Mouse (Mus musculus): ENCODE results near the gene 2410131K14Rik. TPM values are rescaled to one million over a fixed set of nuclear protein-coding genes. Genes with fewer than 3 reads are reported as not detected.

Gene 2410131K14Rik
- polyA plus RNA-seq, 1 experiment = 11.7 TPM

DNA sequence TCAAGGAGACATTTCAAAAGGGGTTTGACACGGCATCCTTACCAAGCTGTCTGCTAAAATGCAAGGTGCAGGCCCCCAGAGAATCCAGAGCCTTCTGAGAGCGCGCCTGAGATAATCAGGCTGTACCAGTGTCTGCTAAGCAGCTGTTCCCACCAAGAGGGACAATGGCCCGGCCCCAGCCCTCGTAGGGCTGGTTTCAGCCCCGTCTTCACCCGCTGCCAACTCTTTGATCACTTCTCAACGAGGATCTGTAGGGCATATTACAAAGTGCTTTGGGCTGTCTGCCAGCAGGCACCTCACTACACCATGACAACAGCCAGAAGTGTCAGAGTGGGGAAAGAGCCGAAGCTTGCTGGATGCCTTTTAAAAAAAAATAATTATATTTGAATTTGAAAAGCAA is 29.5 kb downstream of the 2410131K14Rik start:
- TF ChIP-seq POLR2A (IDR thresholded peaks at IDR 0.05; ENCODE audit: low read depth, low read length) = no peak
- TF ChIP-seq CTCF (IDR thresholded peaks at IDR 0.05; ENCODE audit: borderline replicate concordance, insufficient read depth, low read length) = no peak
- H3K4me1 ChIP-seq (ENCODE audit: control insufficient read depth, insufficient read depth, low read length) = no peaks in the 10 kb centered on the region
- H3K4me3 ChIP-seq (ENCODE audit: insufficient read depth, low read length) = no peak overlapping the region
- no peak overlapping the region for H3K27ac ChIP-seq (ENCODE audit: insufficient read depth, low read length)

- TF ChIP-seq POLR2A (IDR thresholded peaks at IDR 0.05; ENCODE audit: low read depth, low read length) = no peak
- TF ChIP-seq CTCF (IDR thresholded peaks at IDR 0.05; ENCODE audit: borderline replicate concordance, insufficient read depth, low read length) = no peak
- no peak overlapping the region for H3K27ac ChIP-seq (ENCODE audit: insufficient read depth, low read length)
- H3K4me3 ChIP-seq (ENCODE audit: insufficient read depth, low read length) = no peak overlapping the region
- H3K4me1 ChIP-seq (ENCODE audit: control insufficient read depth, insufficient read depth, low read length) = no peaks in the 10 kb centered on the region
Observed at GRCm38 (mm10) chr5:118276281-118276680, 31.3 kb downstream of the 2410131K14Rik start.

- no peaks in the 10 kb centered on the region for H3K4me1 ChIP-seq (ENCODE audit: control insufficient read depth, insufficient read depth, low read length)
- no peak overlapping the region for H3K4me3 ChIP-seq (ENCODE audit: insufficient read depth, low read length)
- TF ChIP-seq CTCF (IDR thresholded peaks at IDR 0.05; ENCODE audit: borderline replicate concordance, insufficient read depth, low read length) = no peak
- TF ChIP-seq POLR2A (IDR thresholded peaks at IDR 0.05; ENCODE audit: low read depth, low read length) = no peak
- no peak overlapping the region for H3K27ac ChIP-seq (ENCODE audit: insufficient read depth, low read length)
Observed at GRCm38 (mm10) chr5:118276711-118277110, 31.7 kb downstream of the 2410131K14Rik start.

DNA sequence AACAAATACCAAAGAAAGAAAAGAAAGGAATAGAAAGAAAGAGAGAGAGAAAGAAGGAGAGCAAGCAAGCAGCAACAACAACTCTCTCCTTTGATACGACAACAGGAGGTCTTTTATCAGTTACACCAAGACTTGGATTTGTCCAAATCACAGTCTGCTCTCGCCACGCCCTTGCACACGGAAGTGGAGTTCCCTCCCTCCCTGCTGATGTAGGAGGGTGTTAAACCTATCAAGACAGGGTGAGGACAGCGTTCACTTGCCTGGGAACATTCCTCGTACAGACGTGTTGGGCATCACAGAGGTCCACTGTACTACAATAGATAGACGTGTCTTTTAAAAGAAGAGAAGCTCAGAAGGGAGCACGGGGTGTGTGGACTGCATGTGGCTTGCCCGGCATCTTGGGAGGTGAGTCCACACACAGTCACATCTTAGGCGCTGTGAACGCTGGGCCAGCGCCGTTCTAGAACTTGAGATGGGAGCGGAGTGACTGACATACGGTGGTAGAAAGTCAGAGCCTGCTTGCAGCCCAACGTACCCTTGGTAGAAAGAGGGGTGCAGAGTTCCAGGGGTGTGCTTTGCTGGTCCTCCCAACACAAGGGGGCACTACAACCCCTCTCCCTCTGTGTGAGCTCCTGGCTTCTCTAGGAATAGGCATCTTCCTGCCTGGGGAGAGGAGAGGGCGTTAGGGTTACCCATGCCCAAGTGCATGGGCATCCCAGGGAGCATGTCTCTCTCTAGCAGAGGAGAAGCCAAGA is 32.9 kb downstream of the 2410131K14Rik start:
- Histone ChIP-seq H3K27ac (ENCODE audit: insufficient read depth, low read length) (no peak overlapping the region), H3K4me1 (ENCODE audit: control insufficient read depth, insufficient read depth, low read length) (no peaks in the 10 kb centered on the region), H3K4me3 (ENCODE audit: insufficient read depth, low read length) (no peak overlapping the region)
- no peak for TF ChIP-seq POLR2A (IDR thresholded peaks at IDR 0.05; ENCODE audit: low read depth, low read length)
- no peak for TF ChIP-seq CTCF (IDR thresholded peaks at IDR 0.05; ENCODE audit: borderline replicate concordance, insufficient read depth, low read length)

DNA sequence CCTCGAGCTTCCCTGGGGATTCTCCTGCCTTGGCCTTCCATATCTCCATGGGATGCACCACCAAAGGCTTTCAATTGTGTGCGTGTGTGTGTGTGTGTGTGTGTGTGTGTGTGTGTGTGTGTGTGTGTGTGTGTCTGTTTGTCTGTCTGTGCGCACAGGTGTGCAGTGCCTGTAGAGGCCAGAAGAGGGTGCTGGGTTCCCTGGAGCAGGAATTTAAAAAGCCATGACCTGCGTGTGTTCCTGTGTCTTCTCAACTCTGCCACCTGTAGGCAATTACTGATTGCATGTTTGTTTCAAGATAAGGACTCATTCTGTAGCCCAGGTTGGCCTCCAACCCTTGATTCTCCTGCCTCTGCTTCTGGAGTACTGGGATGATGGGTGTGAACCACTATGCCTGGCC is 46.4 kb downstream of the 2410131K14Rik start:
- Histone ChIP-seq H3K4me3 (ENCODE audit: insufficient read depth, low read length) (no peak overlapping the region), H3K27ac (ENCODE audit: insufficient read depth, low read length) (no peak overlapping the region), H3K4me1 (ENCODE audit: control insufficient read depth, insufficient read depth, low read length) (peaks cover 6% of the 10 kb centered on the region; the same call in 1 of the 2 replicates)
- no peak for TF ChIP-seq POLR2A (IDR thresholded peaks at IDR 0.05; ENCODE audit: low read depth, low read length)

- TF ChIP-seq POLR2A (IDR thresholded peaks at IDR 0.05; ENCODE audit: low read depth, low read length) = no peak
- TF ChIP-seq CTCF (IDR thresholded peaks at IDR 0.05; ENCODE audit: borderline replicate concordance, insufficient read depth, low read length) = no peak
- no peak overlapping the region for H3K4me3 ChIP-seq (ENCODE audit: insufficient read depth, low read length)
- no peak overlapping the region for H3K27ac ChIP-seq (ENCODE audit: insufficient read depth, low read length)
- peaks cover 6% of the 10 kb centered on the region; the same call in 1 of the 2 replicates for H3K4me1 ChIP-seq (ENCODE audit: control insufficient read depth, insufficient read depth, low read length)
Observed at GRCm38 (mm10) chr5:118292476-118292875, 47.4 kb downstream of the 2410131K14Rik start.

DNA sequence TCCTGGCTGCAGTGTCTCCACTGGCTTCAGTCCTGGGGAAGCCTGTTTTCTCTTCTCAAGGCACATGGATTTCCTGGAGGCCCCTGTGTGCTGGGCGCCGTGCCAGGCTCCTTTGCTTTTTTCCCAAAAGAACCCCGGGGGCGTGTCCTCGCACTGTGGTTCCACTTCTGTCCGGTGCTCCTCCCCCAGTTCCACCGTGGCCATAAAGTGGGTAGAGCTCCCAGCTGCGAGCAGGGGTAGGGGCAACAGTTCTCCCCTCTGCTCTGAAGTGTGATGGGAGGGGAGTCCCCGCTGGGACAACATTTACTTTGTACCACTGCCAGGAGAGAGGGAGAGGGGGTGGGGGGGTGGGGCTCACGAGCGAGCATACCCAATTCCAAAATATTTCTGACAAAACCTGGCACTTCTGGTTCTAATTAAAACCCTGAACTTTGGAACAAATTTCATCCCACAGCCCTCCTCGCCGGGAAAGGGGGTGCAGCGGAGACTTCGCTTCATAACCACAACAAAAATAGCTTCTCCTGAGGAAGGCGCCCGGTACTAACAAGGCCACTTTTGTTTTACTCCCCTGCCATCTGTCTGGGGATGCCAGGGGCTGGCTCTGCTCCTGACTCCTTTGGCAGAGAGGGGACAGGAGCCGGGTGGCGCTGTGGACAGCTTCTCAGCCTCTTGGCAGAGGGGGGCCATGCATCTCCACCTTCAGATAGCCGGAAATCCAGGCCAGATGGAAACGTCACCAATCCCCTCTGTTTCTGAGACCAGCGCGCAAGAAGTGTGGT is 49.2 kb downstream of the 2410131K14Rik start:
- peak overlapping the region; percentile 81 for H3K27ac ChIP-seq (ENCODE audit: insufficient read depth, low read length)
- 0 out of 2 replicates have a peak, but pooled peaks have one; percentile 25 for TF ChIP-seq POLR2A (IDR thresholded peaks at IDR 0.05; ENCODE audit: low read depth, low read length)
- TF ChIP-seq CTCF (IDR thresholded peaks at IDR 0.05; ENCODE audit: borderline replicate concordance, insufficient read depth, low read length) = no peak
- H3K4me1 ChIP-seq (ENCODE audit: control insufficient read depth, insufficient read depth, low read length) = peaks cover 6% of the 10 kb centered on the region; the same call in 1 of the 2 replicates
- H3K4me3 ChIP-seq (ENCODE audit: insufficient read depth, low read length) = peak overlapping the region; percentile 25

DNA sequence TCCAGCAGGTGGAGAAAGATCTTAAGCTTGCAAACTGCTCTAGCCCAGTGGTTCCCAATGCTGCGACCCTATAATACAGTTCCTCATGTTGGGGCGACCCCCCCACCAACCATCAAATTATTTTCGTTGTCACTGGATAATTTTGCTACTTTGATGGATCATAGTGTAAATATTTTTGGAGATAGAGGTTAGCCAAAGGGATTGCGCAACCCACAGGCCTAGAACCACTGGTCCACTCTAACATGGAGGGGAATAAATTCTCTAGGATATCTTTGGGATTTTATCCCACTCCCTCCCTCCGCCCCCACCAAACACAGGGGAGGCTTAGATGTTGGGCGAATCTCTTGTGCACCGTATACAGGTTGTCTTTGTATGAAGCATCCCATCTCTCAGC is 49.8 kb downstream of the 2410131K14Rik start:
- Histone ChIP-seq H3K27ac (ENCODE audit: insufficient read depth, low read length) (peak overlapping the region; percentile 81), H3K4me1 (ENCODE audit: control insufficient read depth, insufficient read depth, low read length) (peaks cover 6% of the 10 kb centered on the region; the same call in 1 of the 2 replicates), H3K4me3 (ENCODE audit: insufficient read depth, low read length) (no peak overlapping the region)
- TF ChIP-seq POLR2A (IDR thresholded peaks at IDR 0.05; ENCODE audit: low read depth, low read length) (no peak), CTCF (IDR thresholded peaks at IDR 0.05; ENCODE audit: borderline replicate concordance, insufficient read depth, low read length) (no peak)

DNA sequence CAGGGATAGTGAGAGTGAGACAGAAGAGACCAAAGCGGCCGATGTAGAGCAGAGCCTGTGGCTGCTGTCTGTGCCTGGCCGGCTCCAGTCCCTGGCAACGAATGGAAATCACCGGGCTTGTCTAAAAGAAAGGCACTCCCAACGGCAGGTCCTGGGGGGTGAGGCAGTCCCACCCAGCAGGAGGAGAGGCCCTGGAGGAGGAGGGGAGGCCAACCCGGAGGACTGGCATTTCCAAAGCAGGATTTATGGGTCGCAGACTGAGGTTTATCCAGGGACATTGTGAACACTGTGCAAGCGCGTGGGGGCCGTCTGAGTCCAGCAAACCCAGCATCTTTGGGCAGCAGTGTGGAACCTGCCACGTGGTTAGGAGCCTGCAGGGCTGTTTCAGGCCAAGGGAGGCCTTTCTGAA is 52.3 kb downstream of the 2410131K14Rik start:
- no peak overlapping the region for H3K27ac ChIP-seq (ENCODE audit: insufficient read depth, low read length)
- H3K4me1 ChIP-seq (ENCODE audit: control insufficient read depth, insufficient read depth, low read length) = peaks cover 6% of the 10 kb centered on the region; the same call in 1 of the 2 replicates
- TF ChIP-seq POLR2A (IDR thresholded peaks at IDR 0.05; ENCODE audit: low read depth, low read length) (no peak), CTCF (IDR thresholded peaks at IDR 0.05; ENCODE audit: borderline replicate concordance, insufficient read depth, low read length) (no peak)
- H3K4me3 ChIP-seq (ENCODE audit: insufficient read depth, low read length) = no peak overlapping the region
